Mouse (Mus musculus): ENCODE measurements at regions not wholly inside any gene's neighbourhood (a gene's known extent, or its start where the extent isn't known, plus 50 kb on each side); places are given as distances from the start of the nearest gene placed in this dataset.

- no peak for DNase-seq (ENCODE audit: low spot score in 2 of 2)
Measured at GRCm38 (mm10) chr12:33715997-33716396, 212.2 kb upstream of the Ferd3l start.

DNA sequence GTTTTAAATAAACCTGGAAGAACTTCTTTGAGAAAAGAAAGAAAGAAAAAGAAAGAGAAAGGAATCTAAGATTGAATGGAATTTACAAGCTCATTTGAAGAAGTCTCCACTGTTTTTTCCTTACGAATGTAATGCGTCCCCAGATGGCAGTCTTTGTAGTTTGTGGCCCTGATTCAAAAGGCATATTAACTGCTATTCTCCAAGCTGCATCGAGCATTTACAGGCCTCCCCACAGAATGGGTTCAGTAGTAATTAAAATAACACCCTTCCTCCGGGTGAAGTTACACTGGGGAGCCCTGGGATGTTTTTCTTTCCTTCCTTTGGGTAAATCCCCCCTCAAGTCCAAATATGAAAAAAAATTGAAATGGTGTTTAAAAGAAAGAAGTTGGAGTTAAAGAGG, 211.2 kb upstream of the Ferd3l start:
- no peak for DNase-seq (ENCODE audit: low spot score in 2 of 2)

GRCm38 (mm10) chr12:33717601-33718260, 210.5 kb upstream of the Ferd3l start:
- peak in 1 of 2 experiments; percentile 13 for DNase-seq (ENCODE audit: low spot score in 2 of 2)

DNA sequence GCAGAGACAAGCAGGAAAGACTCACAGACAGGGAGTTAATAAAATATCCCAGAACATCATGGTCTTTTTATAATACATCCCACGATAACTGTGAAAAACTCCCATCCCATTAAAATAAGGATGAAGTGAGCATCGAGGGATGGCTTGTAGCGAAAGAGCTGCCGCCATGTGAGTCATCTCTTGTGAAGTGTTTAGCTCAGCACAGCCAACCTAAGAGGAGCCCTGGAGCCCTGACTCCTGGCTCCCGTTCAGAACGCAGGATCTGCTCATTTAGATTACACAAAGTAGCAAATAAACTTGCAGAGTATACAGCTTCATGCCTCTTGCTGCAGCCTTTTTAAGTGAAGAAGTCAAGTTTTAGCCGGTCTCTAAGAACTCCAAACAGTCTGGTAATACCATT, 209.2 kb upstream of the Ferd3l start:
- DNase-seq (ENCODE audit: low spot score in 2 of 2) = peak in 1 of 2 experiments; percentile 5

DNA sequence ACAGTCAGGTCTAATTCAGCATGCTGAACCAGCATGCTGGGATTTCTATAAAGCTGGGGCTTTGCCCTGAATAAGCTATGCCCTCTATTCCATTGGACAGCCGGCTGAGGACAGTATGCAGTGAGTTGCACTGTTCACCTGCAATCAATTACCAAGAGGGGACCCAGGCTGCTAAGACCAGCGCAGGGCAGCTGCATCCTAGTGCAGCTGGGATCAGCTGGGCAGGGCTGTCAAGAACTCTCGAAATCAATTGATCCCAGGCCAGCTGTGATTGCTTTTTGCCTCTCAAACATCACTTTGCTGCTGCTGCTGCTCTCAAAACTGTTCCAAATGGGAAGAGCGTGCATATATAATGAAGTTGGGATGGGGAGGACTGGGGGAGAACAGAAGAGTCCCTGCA, 196.3 kb upstream of the Ferd3l start:
- no peak for DNase-seq (ENCODE audit: low spot score in 2 of 2)

DNA sequence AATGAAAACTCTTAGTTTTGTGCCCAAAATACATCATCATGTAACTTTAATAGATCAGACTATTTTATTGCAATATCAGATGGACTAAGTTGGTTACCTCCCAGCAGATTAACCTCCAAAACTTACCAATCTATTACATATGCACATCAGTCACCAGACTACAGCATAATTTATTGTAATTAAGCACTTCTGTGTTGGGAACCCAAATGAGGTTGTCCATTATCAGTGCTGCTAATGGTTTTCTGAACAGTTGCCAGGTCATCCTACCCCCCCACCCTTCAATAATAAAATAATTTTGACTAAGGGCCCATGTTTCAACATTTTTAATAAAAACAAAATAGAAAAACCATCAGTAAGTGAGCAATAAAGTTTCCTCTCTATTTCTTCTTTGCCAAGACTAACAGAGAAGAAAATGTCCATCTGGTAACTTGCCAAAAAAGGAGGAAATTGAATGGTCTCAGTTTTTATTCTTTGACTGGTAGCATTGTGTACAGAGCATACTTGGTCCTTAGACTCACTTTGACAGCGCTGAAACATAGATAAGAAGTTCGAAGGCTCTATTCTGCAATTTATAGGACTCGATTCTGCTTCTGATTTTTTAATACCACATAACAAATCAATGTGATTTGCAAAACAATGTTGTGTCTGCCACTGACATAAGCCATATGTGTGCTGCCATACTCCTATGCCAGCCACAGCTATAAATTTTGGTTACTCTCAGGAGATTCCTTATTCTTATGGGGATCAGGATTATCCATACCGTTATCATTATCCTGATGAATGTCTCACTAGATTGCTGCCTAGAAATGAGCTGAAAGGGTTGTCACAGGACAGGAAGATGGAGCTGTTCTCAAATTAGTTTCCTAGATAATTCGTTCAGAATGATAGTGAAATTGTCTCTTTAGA, 152.4 kb upstream of the Ferd3l start:
- DNase-seq (ENCODE audit: low spot score in 2 of 2) = no peak

GRCm38 (mm10) chr12:33778477-33778876, 149.7 kb upstream of the Ferd3l start:
- DNase-seq (ENCODE audit: low spot score in 2 of 2) = no peak

GRCm38 (mm10) chr12:33779898-33780297, 148.3 kb upstream of the Ferd3l start:
- DNase-seq (ENCODE audit: low spot score in 2 of 2) = no peak

DNA sequence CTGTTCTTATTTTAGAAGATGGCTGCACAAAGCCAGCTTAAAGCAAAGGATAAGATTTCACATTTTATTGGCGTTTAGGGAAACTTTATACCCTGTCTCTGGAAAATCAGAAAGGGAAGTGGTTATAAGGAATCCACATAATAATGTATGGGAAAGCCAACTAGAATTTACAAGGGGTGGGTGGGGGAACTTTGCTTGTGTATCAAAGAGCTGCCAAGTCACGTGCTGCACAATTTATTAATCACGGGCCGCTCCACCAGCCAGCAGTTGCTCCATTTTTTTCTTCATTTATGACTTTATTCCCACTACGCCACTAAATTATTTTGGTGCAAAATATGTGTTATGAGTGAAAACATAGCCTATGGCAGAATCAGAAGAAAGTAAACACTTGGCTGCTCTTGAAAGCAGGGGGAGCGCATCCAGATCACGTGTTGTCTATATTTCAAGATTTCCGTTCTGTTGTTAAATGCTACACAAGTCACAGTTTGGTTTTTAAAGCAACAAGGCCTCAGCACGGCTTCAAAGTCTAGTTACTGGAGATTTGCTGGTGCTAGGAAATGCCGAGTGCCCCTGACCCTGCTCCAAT, 123.9 kb upstream of the Ferd3l start:
- no peak for DNase-seq (ENCODE audit: low spot score in 2 of 2)

GRCm38 (mm10) chr12:33825571-33825970, 102.7 kb upstream of the Ferd3l start:
- no peak for DNase-seq (ENCODE audit: low spot score in 2 of 2)

DNA sequence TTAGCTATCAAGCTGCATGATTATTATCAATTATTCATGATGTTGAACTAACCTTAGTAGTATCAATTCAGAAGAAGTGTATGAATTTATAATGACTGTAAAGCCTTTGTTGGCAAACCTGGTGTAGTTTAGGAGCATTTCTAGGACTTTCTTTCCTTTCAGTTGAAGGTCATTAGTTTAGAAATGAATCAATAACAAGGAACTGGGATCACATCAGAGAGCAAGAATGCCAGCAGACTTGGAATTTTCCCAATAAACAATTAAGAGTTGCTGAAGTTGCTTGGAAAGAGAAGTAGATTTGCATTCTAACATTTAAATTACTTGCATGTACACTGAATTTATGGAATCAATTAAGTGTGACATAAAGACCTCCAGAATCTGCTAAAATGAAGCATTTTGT, 79.1 kb upstream of the Ferd3l start:
- DNase-seq (ENCODE audit: low spot score in 2 of 2) = no peak

DNA sequence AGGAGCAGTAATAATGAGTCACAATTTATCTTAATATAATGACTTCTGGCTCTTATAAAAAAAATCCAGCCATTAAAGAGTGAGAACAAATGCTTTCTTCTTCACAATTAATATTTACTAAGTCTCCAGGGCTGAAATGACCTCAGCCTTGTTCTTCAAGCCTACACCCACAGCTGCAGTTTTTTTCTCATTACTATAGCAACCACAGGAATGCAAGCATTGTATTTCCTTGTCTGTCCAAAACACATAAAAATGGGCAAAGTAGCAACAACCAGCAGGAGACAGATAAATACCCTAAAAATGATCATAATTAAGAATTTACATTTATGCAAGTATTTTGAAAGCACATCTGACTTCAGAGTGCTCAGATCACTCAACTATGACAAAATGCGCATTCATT, 76.5 kb upstream of the Ferd3l start:
- no peak for DNase-seq (ENCODE audit: low spot score in 2 of 2)
